Mouse (Mus musculus): ENCODE results near the gene Col11a2. TPM values are rescaled to one million over a fixed set of nuclear protein-coding genes. Genes with fewer than 3 reads are reported as not detected.
A peak's percentile ranks its signal among the peaks of the same experiment; 100 is the strongest.

Gene Col11a2
- polyA plus RNA-seq, 1 experiment from 2014 or later = 4.3 TPM

GRCm38 (mm10) chr17:34025756-34026151, 13.5 kb upstream of the Col11a2 start:
- ATAC-seq (ENCODE audit: insufficient read depth) = no peak
- Histone ChIP-seq H3K4me3 (ENCODE audit: low read depth, low read length) (peak overlapping the region; percentile 87), H3K9ac (peak overlapping the region; percentile 88), H3K9me3 (ENCODE audit: low read depth, low read length) (no peaks in the 10 kb centered on the region), H3K4me2 (peak overlapping the region; percentile 98), H3K27ac (ENCODE audit: low read depth) (no peak overlapping the region), H3K4me1 (ENCODE audit: insufficient read depth) (peaks cover 35% of the 10 kb centered on the region; the same call in 1 of the 2 replicates), H3K27me3 (ENCODE audit: insufficient read depth, low read length) (no peaks in the 10 kb centered on the region), H3K36me3 (ENCODE audit: insufficient read depth) (peaks cover 47% of the 10 kb centered on the region)
- no peak for TF ChIP-seq CTCF (IDR thresholded peaks at IDR 0.05; ENCODE audit: low read depth)
- 17% methylated on average over 7 of the region's 7 CpGs for WGBS
- no peak for DNase-seq

GRCm38 (mm10) chr17:34026221-34026620, 13.0 kb upstream of the Col11a2 start:
- H3K4me1 ChIP-seq (ENCODE audit: insufficient read depth) = peaks cover 35% of the 10 kb centered on the region; the same call in 1 of the 2 replicates
- 31% methylated on average over 2 of the region's 2 CpGs for WGBS
- no peaks in the 10 kb centered on the region for H3K27me3 ChIP-seq (ENCODE audit: insufficient read depth, low read length)
- H3K36me3 ChIP-seq (ENCODE audit: insufficient read depth) = peaks cover 43% of the 10 kb centered on the region
- ATAC-seq (ENCODE audit: insufficient read depth) (no peak), DNase-seq (no peak)
- no peak for TF ChIP-seq CTCF (IDR thresholded peaks at IDR 0.05; ENCODE audit: low read depth)
- H3K9me3 ChIP-seq (ENCODE audit: low read depth, low read length) = no peaks in the 10 kb centered on the region
- no peak overlapping the region for H3K27ac ChIP-seq (ENCODE audit: low read depth)
- peak overlapping the region; percentile 98 for H3K4me2 ChIP-seq
- H3K9ac ChIP-seq = no peak overlapping the region
- peak overlapping the region; percentile 87; the same call in 1 of the 2 replicates for H3K4me3 ChIP-seq (ENCODE audit: low read depth, low read length)

GRCm38 (mm10) chr17:34026917-34027655, 12.2 kb upstream of the Col11a2 start:
- WGBS = 8% methylated on average over 36 of the region's 36 CpGs
- DNase-seq = no peak
- Histone ChIP-seq H3K9ac (peak overlapping the region; percentile 65), H3K4me2 (peak overlapping the region; percentile 98), H3K4me3 (ENCODE audit: low read depth, low read length) (peak overlapping the region; percentile 67), H3K36me3 (ENCODE audit: insufficient read depth) (peaks cover 36% of the 10 kb centered on the region), H3K9me3 (ENCODE audit: low read depth, low read length) (no peaks in the 10 kb centered on the region), H3K27ac (ENCODE audit: low read depth) (peak overlapping the region; percentile 79), H3K4me1 (ENCODE audit: insufficient read depth) (peaks cover 35% of the 10 kb centered on the region; the same call in 1 of the 2 replicates), H3K27me3 (ENCODE audit: insufficient read depth, low read length) (no peaks in the 10 kb centered on the region)
- ATAC-seq (ENCODE audit: insufficient read depth) = no peak
- no peak for TF ChIP-seq CTCF (IDR thresholded peaks at IDR 0.05; ENCODE audit: low read depth)

- Histone ChIP-seq H3K4me3 (ENCODE audit: low read depth, low read length) (peak within 1 kb of the TSS; percentile 79), H3K4me2 (peak within 1 kb of the TSS; percentile 98), H3K9me3 (ENCODE audit: low read depth, low read length) (no peaks in the 10 kb centered on the region), H3K27ac (ENCODE audit: low read depth) (peak within 1 kb of the TSS; percentile 79), H3K4me1 (ENCODE audit: insufficient read depth) (peaks cover 35% of the 10 kb centered on the region; the same call in 1 of the 2 replicates), H3K9ac (peak within 1 kb of the TSS; percentile 65), H3K36me3 (ENCODE audit: insufficient read depth) (peaks cover 30% of the 10 kb centered on the region), H3K27me3 (ENCODE audit: insufficient read depth, low read length) (no peaks in the 10 kb centered on the region)
- 1% methylated on average over 49 of the region's 49 CpGs for WGBS
- peak; percentile 75 for ATAC-seq (ENCODE audit: insufficient read depth)
- TF ChIP-seq CTCF (IDR thresholded peaks at IDR 0.05; ENCODE audit: low read depth) = no peak; the same call in 1 of the 2 replicates
- DNase-seq = peak; percentile 98
These were observed 11.5 kb upstream of the Col11a2 start, which contains the start of gene H2-Ke6 for GRCm38 (mm10) chr17:34027656-34028223. H2-Ke6 (minus strand) TSS chr17:34028060.

- H3K27me3 ChIP-seq (ENCODE audit: insufficient read depth, low read length) = no peaks in the 10 kb centered on the region
- peak overlapping the region; percentile 98 for H3K4me2 ChIP-seq
- DNase-seq (no peak), ATAC-seq (ENCODE audit: insufficient read depth) (no peak)
- peak overlapping the region; percentile 79; the same call in 1 of the 2 replicates for H3K4me3 ChIP-seq (ENCODE audit: low read depth, low read length)
- peak overlapping the region; percentile 50; the same call in 1 of the 2 replicates for H3K27ac ChIP-seq (ENCODE audit: low read depth)
- H3K36me3 ChIP-seq (ENCODE audit: insufficient read depth) = peaks cover 25% of the 10 kb centered on the region
- no peaks in the 10 kb centered on the region for H3K9me3 ChIP-seq (ENCODE audit: low read depth, low read length)
- H3K9ac ChIP-seq = no peak overlapping the region
- H3K4me1 ChIP-seq (ENCODE audit: insufficient read depth) = peaks cover 39% of the 10 kb centered on the region; the same call in 1 of the 2 replicates
- WGBS = 67% methylated on average over 17 of the region's 17 CpGs
- TF ChIP-seq CTCF (IDR thresholded peaks at IDR 0.05; ENCODE audit: low read depth) = no peak
These were observed 10.6 kb upstream of the Col11a2 start for GRCm38 (mm10) chr17:34028501-34029149.

- ATAC-seq (ENCODE audit: insufficient read depth) = no peak
- H3K36me3 ChIP-seq (ENCODE audit: insufficient read depth) = peaks cover 32% of the 10 kb centered on the region
- 86% methylated on average over 18 of the region's 18 CpGs for WGBS
- peaks cover 34% of the 10 kb centered on the region; the same call in 1 of the 2 replicates for H3K4me1 ChIP-seq (ENCODE audit: insufficient read depth)
- H3K9ac ChIP-seq = no peak overlapping the region
- peak overlapping the region; percentile 79 for H3K4me3 ChIP-seq (ENCODE audit: low read depth, low read length)
- H3K27me3 ChIP-seq (ENCODE audit: insufficient read depth, low read length) = no peaks in the 10 kb centered on the region
- no peaks in the 10 kb centered on the region for H3K9me3 ChIP-seq (ENCODE audit: low read depth, low read length)
- TF ChIP-seq CTCF (IDR thresholded peaks at IDR 0.05; ENCODE audit: low read depth) = no peak
- H3K27ac ChIP-seq (ENCODE audit: low read depth) = no peak overlapping the region
- DNase-seq = no peak
- peak overlapping the region; percentile 98 for H3K4me2 ChIP-seq
These were observed 9.9 kb upstream of the Col11a2 start for GRCm38 (mm10) chr17:34029150-34029889.

All from lung, embryonic 14.5 days (tissue).